Mouse (Mus musculus): ENCODE results near the gene Cd300ld3. TPM values are rescaled to one million over a fixed set of nuclear protein-coding genes. Genes with fewer than 3 reads are reported as not detected.
"Not testable (repeated sequence)": the region's sequence is repeated elsewhere in the genome, so short reads cannot be mapped to it uniquely, and the experiment has no call there.

The Cd300ld3 gene
- polyA plus RNA-seq, 1 experiment, result not detected

DNA sequence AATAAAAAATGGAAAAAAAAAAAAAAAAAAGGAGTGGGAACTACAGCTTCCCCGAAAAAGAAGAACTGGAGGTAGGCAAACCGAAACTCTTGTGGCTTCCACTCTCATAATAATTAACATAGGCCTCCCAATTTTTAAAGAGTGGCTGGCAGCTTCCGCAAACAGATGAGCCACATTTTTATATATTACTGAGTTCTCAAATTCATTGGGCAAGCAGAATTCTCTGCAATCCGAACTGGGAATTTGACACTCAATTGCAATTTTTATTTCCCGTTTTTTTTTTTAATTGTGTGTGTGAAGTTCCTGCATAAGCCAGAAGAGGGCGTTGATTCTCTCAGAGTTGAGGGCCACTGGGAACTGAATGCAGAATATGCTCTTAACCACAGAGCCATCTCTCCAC lies 18.6 kb upstream of the Cd300ld3 start:
- Histone ChIP-seq H3K4me3 (replicated peaks) (no peak overlapping the region), H3K9me3 (ENCODE audit: control insufficient read depth, low read length) (no peaks in the 10 kb centered on the region), H3K27me3 (ENCODE audit: control insufficient read depth) (peaks cover 4% of the 10 kb centered on the region; the same call in 1 of the 2 replicates), H3K4me1 (ENCODE audit: control insufficient read depth) (no peaks in the 10 kb centered on the region), H3K36me3 (ENCODE audit: control insufficient read depth) (no peaks in the 10 kb centered on the region)
- TF ChIP-seq TAL1 (IDR thresholded peaks at IDR 0.05; ENCODE audit: low read length) (no peak), GATA1 (IDR thresholded peaks at IDR 0.05; ENCODE audit: low read length) (no peak)

DNA sequence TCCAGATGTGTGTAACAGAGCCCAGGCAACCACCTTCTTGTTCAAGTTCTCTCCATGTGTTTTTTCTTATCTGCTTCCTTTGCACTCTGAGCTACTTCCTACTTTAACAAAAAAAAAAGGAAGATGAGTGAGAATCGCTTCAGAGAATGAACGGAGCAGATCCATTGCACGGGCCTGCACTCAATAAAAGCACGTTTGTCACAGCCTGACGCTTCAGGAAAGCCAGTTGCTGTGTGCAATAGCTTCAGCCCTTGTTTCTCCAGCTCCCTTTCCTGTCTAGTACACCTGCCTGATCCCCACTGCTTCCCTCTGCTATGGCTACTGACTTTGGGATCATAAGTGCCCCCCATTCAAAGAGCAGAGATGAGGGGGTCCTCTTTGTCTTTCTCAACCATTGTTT lies 13.9 kb upstream of the Cd300ld3 start, which contains the start of gene Cd300e:
Cd300e (minus strand) TSS at position 101 of the 400 bp plus-strand sequence.
- no peaks in the 10 kb centered on the region for H3K4me1 ChIP-seq (ENCODE audit: control insufficient read depth)
- H3K9me3 ChIP-seq (ENCODE audit: control insufficient read depth, low read length), result no peaks in the 10 kb centered on the region
- no peaks in the 10 kb centered on the region for H3K36me3 ChIP-seq (ENCODE audit: control insufficient read depth)
- TF ChIP-seq TAL1 (IDR thresholded peaks at IDR 0.05; ENCODE audit: low read length) (no peak), GATA1 (IDR thresholded peaks at IDR 0.05; ENCODE audit: low read length) (no peak)
- H3K27me3 ChIP-seq (ENCODE audit: control insufficient read depth), result no peaks in the 10 kb centered on the region
- H3K4me3 ChIP-seq (replicated peaks), result no peak within 1 kb of the TSS

DNA sequence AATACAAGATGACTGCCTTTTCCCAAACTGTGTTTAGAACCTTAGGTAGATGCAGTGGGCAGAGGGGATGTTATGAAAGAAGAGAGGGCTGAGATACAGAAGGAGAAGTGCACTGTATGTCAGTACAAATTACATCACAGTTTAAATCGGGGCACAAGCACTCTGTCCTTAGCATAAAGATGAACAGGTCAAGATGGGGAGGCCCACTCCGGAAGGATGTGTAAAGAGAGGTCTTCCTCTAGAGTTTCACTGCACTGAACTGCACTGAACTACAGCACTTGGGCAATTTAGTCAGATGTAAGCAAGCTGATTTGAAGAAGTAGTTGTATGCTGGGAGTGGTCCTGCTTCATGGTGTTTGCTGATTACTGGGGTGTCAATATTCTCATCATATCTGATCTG lies 11.6 kb upstream of the Cd300ld3 start:
- no peaks in the 10 kb centered on the region for H3K36me3 ChIP-seq (ENCODE audit: control insufficient read depth)
- H3K27me3 ChIP-seq (ENCODE audit: control insufficient read depth), result no peaks in the 10 kb centered on the region
- no peak overlapping the region for H3K4me3 ChIP-seq (replicated peaks)
- no peaks in the 10 kb centered on the region for H3K4me1 ChIP-seq (ENCODE audit: control insufficient read depth)
- TF ChIP-seq TAL1 (IDR thresholded peaks at IDR 0.05; ENCODE audit: low read length) (no peak), GATA1 (IDR thresholded peaks at IDR 0.05; ENCODE audit: low read length) (no peak)
- no peaks in the 10 kb centered on the region for H3K9me3 ChIP-seq (ENCODE audit: control insufficient read depth, low read length)

DNA sequence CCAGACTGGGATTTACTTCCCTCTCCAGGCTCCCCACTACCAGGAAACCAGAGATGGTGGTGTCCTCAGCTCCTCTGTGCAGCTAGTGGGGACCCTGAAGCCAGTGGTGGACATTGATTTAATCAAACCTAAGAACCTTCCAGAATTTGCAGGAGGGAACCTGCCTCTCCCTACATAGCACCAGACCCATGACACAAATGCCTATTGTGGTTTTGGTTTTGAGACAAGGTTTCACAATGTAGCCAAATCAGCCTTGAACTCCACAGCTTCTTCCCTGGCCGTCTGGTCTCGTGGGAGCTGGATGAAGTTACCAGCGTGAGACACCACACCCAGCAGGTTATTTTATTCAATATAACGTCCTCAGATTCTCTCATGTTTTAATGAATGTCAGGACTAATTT lies 10.5 kb upstream of the Cd300ld3 start:
- Histone ChIP-seq H3K27me3 (ENCODE audit: control insufficient read depth) (no peaks in the 10 kb centered on the region), H3K36me3 (ENCODE audit: control insufficient read depth) (no peaks in the 10 kb centered on the region), H3K9me3 (ENCODE audit: control insufficient read depth, low read length) (no peaks in the 10 kb centered on the region), H3K4me3 (replicated peaks) (no peak overlapping the region), H3K4me1 (ENCODE audit: control insufficient read depth) (no peaks in the 10 kb centered on the region)
- TF ChIP-seq GATA1 (IDR thresholded peaks at IDR 0.05; ENCODE audit: low read length), result no peak
- TF ChIP-seq TAL1 (IDR thresholded peaks at IDR 0.05; ENCODE audit: low read length), result no peak

DNA sequence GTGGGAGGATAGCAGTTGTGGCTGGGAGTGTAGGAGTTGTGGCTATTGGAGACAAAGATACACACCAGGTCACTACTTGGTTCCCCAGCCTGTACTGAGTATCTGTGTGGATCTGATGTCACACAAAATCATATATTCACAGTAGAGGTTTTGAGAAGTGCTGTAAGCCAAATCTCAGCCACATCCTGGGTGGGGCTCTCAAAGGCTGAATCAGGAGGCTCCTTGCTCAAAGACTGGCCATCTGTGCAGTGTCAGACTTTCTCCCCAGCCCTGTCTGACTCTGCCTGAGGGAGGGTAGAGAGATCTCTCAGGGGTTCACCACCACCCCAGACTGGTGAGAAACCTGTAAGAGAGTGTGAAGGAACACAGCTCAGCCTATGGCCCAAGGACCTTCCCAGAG lies 6.3 kb upstream of the Cd300ld3 start:
- H3K9me3 ChIP-seq (ENCODE audit: control insufficient read depth, low read length), result no peaks in the 10 kb centered on the region
- no peaks in the 10 kb centered on the region for H3K4me1 ChIP-seq (ENCODE audit: control insufficient read depth)
- H3K4me3 ChIP-seq (replicated peaks), result no peak overlapping the region
- H3K36me3 ChIP-seq (ENCODE audit: control insufficient read depth), result no peaks in the 10 kb centered on the region
- no peak for TF ChIP-seq TAL1 (IDR thresholded peaks at IDR 0.05; ENCODE audit: low read length)
- TF ChIP-seq GATA1 (IDR thresholded peaks at IDR 0.05; ENCODE audit: low read length), result no peak
- H3K27me3 ChIP-seq (ENCODE audit: control insufficient read depth), result no peaks in the 10 kb centered on the region

DNA sequence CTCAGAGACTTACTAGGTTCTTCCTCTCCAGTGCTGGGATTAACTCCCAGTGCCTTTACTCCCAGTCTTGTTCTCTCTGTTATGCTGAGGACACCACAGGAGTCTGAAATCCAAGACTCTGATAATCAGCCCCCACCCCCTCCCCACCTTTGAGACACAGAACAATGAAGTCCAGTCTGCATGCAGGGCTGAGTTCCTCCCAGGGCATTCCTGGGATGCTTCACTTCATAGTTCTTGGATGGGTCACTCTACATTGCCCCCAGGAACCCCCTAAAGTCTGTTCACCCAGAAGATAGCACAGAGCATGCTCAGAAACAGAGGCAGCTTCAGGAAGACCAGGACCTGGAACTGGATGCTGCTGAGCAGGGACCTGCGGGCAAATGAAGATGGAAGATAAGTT lies 4.8 kb upstream of the Cd300ld3 start:
- H3K4me3 ChIP-seq (replicated peaks), result no peak overlapping the region
- no peaks in the 10 kb centered on the region for H3K9me3 ChIP-seq (ENCODE audit: control insufficient read depth, low read length)
- H3K36me3 ChIP-seq (ENCODE audit: control insufficient read depth), result no peaks in the 10 kb centered on the region
- no peaks in the 10 kb centered on the region for H3K4me1 ChIP-seq (ENCODE audit: control insufficient read depth)
- TF ChIP-seq GATA1 (IDR thresholded peaks at IDR 0.05; ENCODE audit: low read length) (no peak), TAL1 (IDR thresholded peaks at IDR 0.05; ENCODE audit: low read length) (no peak)
- H3K27me3 ChIP-seq (ENCODE audit: control insufficient read depth), result no peaks in the 10 kb centered on the region

DNA sequence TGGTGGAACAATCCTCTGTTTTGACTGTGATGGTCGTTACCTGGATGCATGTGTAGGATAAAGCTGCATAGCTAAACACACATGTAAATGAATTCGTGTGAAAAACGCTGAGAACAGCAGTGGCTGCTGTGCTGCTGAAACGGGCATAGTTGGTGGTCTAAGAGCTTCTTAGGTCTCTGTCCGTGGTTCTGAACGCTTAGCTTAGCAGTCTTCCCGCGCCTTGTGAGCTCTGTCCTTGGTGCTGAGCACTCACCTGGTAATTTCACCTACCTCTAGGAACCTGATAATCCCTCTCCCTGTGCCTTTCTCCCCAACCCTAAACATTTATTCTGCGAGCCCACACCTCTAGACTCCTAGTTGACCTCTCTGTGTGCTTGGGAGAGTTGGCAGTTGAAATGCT lies 4.0 kb upstream of the Cd300ld3 start:
- no peak overlapping the region for H3K4me3 ChIP-seq (replicated peaks)
- TF ChIP-seq GATA1 (IDR thresholded peaks at IDR 0.05; ENCODE audit: low read length) (no peak), TAL1 (IDR thresholded peaks at IDR 0.05; ENCODE audit: low read length) (no peak)
- H3K4me1 ChIP-seq (ENCODE audit: control insufficient read depth), result no peaks in the 10 kb centered on the region
- no peaks in the 10 kb centered on the region for H3K36me3 ChIP-seq (ENCODE audit: control insufficient read depth)
- H3K9me3 ChIP-seq (ENCODE audit: control insufficient read depth, low read length), result no peaks in the 10 kb centered on the region
- no peaks in the 10 kb centered on the region for H3K27me3 ChIP-seq (ENCODE audit: control insufficient read depth)

DNA sequence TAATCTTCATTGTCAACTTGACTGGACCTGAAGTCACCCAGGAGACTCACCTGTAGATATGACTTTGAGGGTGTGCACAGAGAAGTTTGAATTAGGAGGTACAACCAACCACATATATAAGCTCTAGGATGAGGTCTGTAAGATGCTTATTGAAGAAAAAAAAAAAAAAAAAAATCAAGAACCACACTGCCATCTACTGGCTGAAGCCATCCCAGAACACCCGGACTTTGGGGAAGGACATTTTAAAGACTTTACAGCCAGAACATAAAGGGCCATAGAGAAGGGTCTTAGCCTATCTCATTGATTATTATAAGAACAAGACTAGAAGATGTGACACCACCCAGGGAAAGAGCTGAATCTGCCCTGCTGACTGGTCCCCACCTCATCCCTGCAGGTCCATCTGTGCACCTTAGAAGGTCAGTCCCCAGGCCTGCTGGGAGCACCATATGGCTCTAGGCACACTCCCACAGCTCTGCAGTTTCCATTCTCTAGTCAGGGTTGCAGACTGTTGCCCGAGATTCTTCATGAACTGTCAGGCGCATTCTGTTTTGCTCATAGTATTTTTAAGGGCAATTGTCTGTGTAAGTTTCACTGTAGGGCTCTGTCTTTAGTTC lies 1.2 kb upstream of the Cd300ld3 start:
- H3K9me3 ChIP-seq (ENCODE audit: control insufficient read depth, low read length), result no peaks in the 10 kb centered on the region
- no peak overlapping the region for H3K4me3 ChIP-seq (replicated peaks)
- no peaks in the 10 kb centered on the region for H3K27me3 ChIP-seq (ENCODE audit: control insufficient read depth)
- TF ChIP-seq TAL1 (IDR thresholded peaks at IDR 0.05; ENCODE audit: low read length) (no peak), GATA1 (IDR thresholded peaks at IDR 0.05; ENCODE audit: low read length) (no peak)
- no peaks in the 10 kb centered on the region for H3K36me3 ChIP-seq (ENCODE audit: control insufficient read depth)
- H3K4me1 ChIP-seq (ENCODE audit: control insufficient read depth), result no peaks in the 10 kb centered on the region

DNA sequence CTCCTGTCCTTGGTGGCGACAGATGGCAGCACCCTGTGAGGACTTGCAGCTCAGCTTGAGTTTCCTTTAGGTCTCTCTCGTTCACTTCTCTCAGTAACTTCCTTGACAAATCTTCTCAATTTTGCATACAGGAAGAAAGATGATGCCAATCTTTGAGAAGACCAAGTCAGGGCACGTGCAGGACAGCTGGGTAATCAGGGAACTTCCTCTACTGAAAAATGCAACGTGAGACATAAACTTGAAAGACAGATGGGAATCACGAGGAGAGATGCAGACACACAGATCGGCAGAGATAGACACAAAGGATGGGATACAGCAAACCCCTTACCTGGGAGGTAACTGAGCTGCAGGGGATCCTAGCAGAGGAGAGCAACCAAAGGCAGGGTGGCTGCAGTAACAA lies 10.5 kb downstream of the Cd300ld3 start, which contains the start of gene Cd300ld5:
Cd300ld5 (minus strand) TSS at position 101 of the 400 bp plus-strand sequence.
- not testable (repeated sequence) for H3K4me3 ChIP-seq (replicated peaks); H3K9me3 ChIP-seq (ENCODE audit: control insufficient read depth, low read length); H3K27me3 ChIP-seq (ENCODE audit: control insufficient read depth); H3K36me3 ChIP-seq (ENCODE audit: control insufficient read depth); H3K4me1 ChIP-seq (ENCODE audit: control insufficient read depth)

DNA sequence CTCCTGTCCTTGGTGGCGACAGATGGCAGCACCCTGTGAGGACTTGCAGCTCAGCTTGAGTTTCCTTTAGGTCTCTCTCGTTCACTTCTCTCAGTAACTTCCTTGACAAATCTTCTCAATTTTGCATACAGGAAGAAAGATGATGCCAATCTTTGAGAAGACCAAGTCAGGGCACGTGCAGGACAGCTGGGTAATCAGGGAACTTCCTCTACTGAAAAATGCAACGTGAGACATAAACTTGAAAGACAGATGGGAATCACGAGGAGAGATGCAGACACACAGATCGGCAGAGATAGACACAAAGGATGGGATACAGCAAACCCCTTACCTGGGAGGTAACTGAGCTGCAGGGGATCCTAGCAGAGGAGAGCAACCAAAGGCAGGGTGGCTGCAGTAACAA lies 21.3 kb downstream of the Cd300ld3 start, which contains the start of gene Cd300ld4:
Cd300ld4 (minus strand) TSS at position 101 of the 400 bp plus-strand sequence.
- not testable (repeated sequence) for H3K36me3 ChIP-seq (ENCODE audit: control insufficient read depth); H3K4me1 ChIP-seq (ENCODE audit: control insufficient read depth); H3K4me3 ChIP-seq (replicated peaks); H3K27me3 ChIP-seq (ENCODE audit: control insufficient read depth); H3K9me3 ChIP-seq (ENCODE audit: control insufficient read depth, low read length)

DNA sequence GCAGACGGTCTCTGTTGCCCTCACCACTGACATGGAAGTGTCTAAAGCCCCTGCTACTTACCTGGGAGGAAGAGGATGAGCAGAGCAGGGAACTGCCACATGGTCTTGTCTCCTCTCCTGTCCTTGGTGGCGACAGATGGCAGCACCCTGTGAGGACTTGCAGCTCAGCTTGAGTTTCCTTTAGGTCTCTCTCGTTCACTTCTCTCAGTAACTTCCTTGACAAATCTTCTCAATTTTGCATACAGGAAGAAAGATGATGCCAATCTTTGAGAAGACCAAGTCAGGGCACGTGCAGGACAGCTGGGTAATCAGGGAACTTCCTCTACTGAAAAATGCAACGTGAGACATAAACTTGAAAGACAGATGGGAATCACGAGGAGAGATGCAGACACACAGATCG lies 32.1 kb downstream of the Cd300ld3 start, which contains the start of gene Cd300ld2:
Cd300ld2 (minus strand) TSS at position 101 of the 400 bp plus-strand sequence.
- not testable (repeated sequence) for H3K27me3 ChIP-seq (ENCODE audit: control insufficient read depth); H3K4me3 ChIP-seq (replicated peaks); H3K36me3 ChIP-seq (ENCODE audit: control insufficient read depth); H3K9me3 ChIP-seq (ENCODE audit: control insufficient read depth, low read length); H3K4me1 ChIP-seq (ENCODE audit: control insufficient read depth)
